Mouse (Mus musculus): ENCODE results near the gene Nt5dc1. TPM values are rescaled to one million over a fixed set of nuclear protein-coding genes. Genes with fewer than 3 reads are reported as not detected.

Gene Nt5dc1
- polyA plus RNA-seq, 1 experiment from 2014 or later = 1.9 TPM

GRCm38 (mm10) chr10:34246106-34246505 is 172.2 kb downstream of the Nt5dc1 start:
- Histone ChIP-seq H3K27me3 (ENCODE audit: control insufficient read depth, insufficient read depth, low read length) (no peaks in the 10 kb centered on the region), H3K36me3 (ENCODE audit: control insufficient read depth, insufficient read depth, low read length) (no peaks in the 10 kb centered on the region), H3K27ac (replicated peaks; ENCODE audit: low read depth, low read length) (no peak overlapping the region), H3K4me3 (replicated peaks; ENCODE audit: low read depth, low read length) (no peak overlapping the region), H3K9me3 (ENCODE audit: control insufficient read depth, low read length) (no peaks in the 10 kb centered on the region), H3K4me2 (ENCODE audit: low read length) (no peak overlapping the region), H3K4me1 (ENCODE audit: control insufficient read depth, insufficient read depth, low read length) (no peaks in the 10 kb centered on the region), H3K9ac (replicated peaks; ENCODE audit: low read length) (no peak overlapping the region)
- DNase-seq (no peak), ATAC-seq (ENCODE audit: low FRiP score, low TSS enrichment) (no peak)
- 81% methylated on average over 2 of the region's 2 CpGs for WGBS

GRCm38 (mm10) chr10:34244745-34245144 is 173.6 kb downstream of the Nt5dc1 start:
- Histone ChIP-seq H3K4me1 (ENCODE audit: control insufficient read depth, insufficient read depth, low read length) (no peaks in the 10 kb centered on the region), H3K4me2 (ENCODE audit: low read length) (no peak overlapping the region), H3K27me3 (ENCODE audit: control insufficient read depth, insufficient read depth, low read length) (no peaks in the 10 kb centered on the region), H3K27ac (replicated peaks; ENCODE audit: low read depth, low read length) (no peak overlapping the region), H3K4me3 (replicated peaks; ENCODE audit: low read depth, low read length) (no peak overlapping the region), H3K9me3 (ENCODE audit: control insufficient read depth, low read length) (no peaks in the 10 kb centered on the region), H3K9ac (replicated peaks; ENCODE audit: low read length) (no peak overlapping the region), H3K36me3 (ENCODE audit: control insufficient read depth, insufficient read depth, low read length) (no peaks in the 10 kb centered on the region)
- DNase-seq = no peak
- WGBS = 89% methylated on average over 5 of the region's 5 CpGs
- no peak for ATAC-seq (ENCODE audit: low FRiP score, low TSS enrichment)

GRCm38 (mm10) chr10:34238536-34238935 is 179.8 kb downstream of the Nt5dc1 start:
- no peaks in the 10 kb centered on the region for H3K36me3 ChIP-seq (ENCODE audit: control insufficient read depth, insufficient read depth, low read length)
- no peak overlapping the region for H3K9ac ChIP-seq (replicated peaks; ENCODE audit: low read length)
- no peaks in the 10 kb centered on the region for H3K4me1 ChIP-seq (ENCODE audit: control insufficient read depth, insufficient read depth, low read length)
- no peak overlapping the region for H3K4me2 ChIP-seq (ENCODE audit: low read length)
- no peaks in the 10 kb centered on the region for H3K9me3 ChIP-seq (ENCODE audit: control insufficient read depth, low read length)
- H3K27me3 ChIP-seq (ENCODE audit: control insufficient read depth, insufficient read depth, low read length) = no peaks in the 10 kb centered on the region
- no peak for ATAC-seq (ENCODE audit: low FRiP score, low TSS enrichment)
- H3K4me3 ChIP-seq (replicated peaks; ENCODE audit: low read depth, low read length) = no peak overlapping the region
- no peak overlapping the region for H3K27ac ChIP-seq (replicated peaks; ENCODE audit: low read depth, low read length)
- WGBS = 73% methylated on average over 4 of the region's 4 CpGs
- DNase-seq = no peak

Other genes starting within 250 kb of the Nt5dc1 start
- 3.0 and 9.4 TPM in 2 replicates for gene Dse, start 210.8 kb downstream of the Nt5dc1 start, polyA plus RNA-seq (2014; fragmentation: Nextera tagmentation; extraction: Ambion mirVana)
- gene Tspyl1, start 136.4 kb downstream of the Nt5dc1 start, polyA plus RNA-seq (2014; fragmentation: Nextera tagmentation; extraction: Ambion mirVana) = 99.8 and 106 TPM in 2 replicates
- 131 and 247 TPM in 2 replicates for gene Tspyl4, start 121.1 kb downstream of the Nt5dc1 start, polyA plus RNA-seq (2014; fragmentation: Nextera tagmentation; extraction: Ambion mirVana)
- gene Col10a1, start 28.6 kb downstream of the Nt5dc1 start, polyA plus RNA-seq (2014; fragmentation: Nextera tagmentation; extraction: Ambion mirVana) = 0.15 and 0.26 TPM in 2 replicates
- gene Frk, start 64.8 kb upstream of the Nt5dc1 start, polyA plus RNA-seq (2014; fragmentation: Nextera tagmentation; extraction: Ambion mirVana) = 0.13 and 0.46 TPM in 2 replicates